Mouse (Mus musculus) embryonic facial prominence, embryonic 12.5 days (tissue): Measurements from ENCODE around the gene Slco4a1. TPM values are rescaled to one million over a fixed set of nuclear protein-coding genes. Genes with fewer than 3 reads are reported as not detected.

Experiments used
- ATAC-seq: fragments of 200-750 bp; cut with Nextera tagmentation; 2 replicates; pipeline ENCODE4 v1.8.0; 2017; ENCODE audit not compliant: insufficient number of reproducible peaks, insufficient read depth, low FRiP score, low TSS enrichment
- H3K27ac ChIP-seq: fragments of 300-500 bp; sonication (generic); 2 replicates; pipeline ENCODE4 v1.5.1; 2016; ENCODE audit warnings: mild to moderate bottlenecking
- H3K27me3 ChIP-seq: fragments of 300-500 bp; sonication (generic); 2 replicates; pipeline ENCODE4 v1.6.1; 2016; ENCODE audit warnings: mild to moderate bottlenecking, moderate library complexity
- H3K36me3 ChIP-seq: fragments of 300-500 bp; sonication (generic); 2 replicates; pipeline ENCODE4 v1.6.1; 2016; ENCODE audit warnings: mild to moderate bottlenecking
- H3K4me1 ChIP-seq: fragments of 300-500 bp; sonication (generic); 2 replicates; pipeline ENCODE4 v1.6.1; 2016
- H3K4me2 ChIP-seq: fragments of 300-500 bp; sonication (generic); replicated peaks from 2 replicates; pipeline ENCODE4 v1.6.1; 2016; ENCODE audit warnings: mild to moderate bottlenecking, moderate library complexity
- H3K4me3 ChIP-seq: fragments of 300-500 bp; sonication (generic); 2 replicates; pipeline ENCODE4 v1.5.1; 2016; ENCODE audit warnings: mild to moderate bottlenecking
- H3K9ac ChIP-seq: fragments of 300-500 bp; sonication (generic); 2 replicates; pipeline ENCODE4 v1.6.1; 2016; ENCODE audit warnings: mild to moderate bottlenecking, moderate library complexity
- H3K9me3 ChIP-seq: fragments of 300-500 bp; sonication (generic); 2 replicates; pipeline ENCODE4 v1.6.1; 2016; ENCODE audit warnings: mild to moderate bottlenecking, moderate library complexity
- WGBS: fragments of 180-500 bp; shearing (Covaris S2); methylation state at CpG from one replicate; pipeline ENCODE4 v1.1.7; 2016; 5-methylcytosine and 5-hydroxymethylcytosine counted together
- polyA plus RNA-seq: library from polyadenylated mRNA; unstranded; fragments of >200 nt; fragmentation: Nextera tagmentation; extraction: Ambion mirVana; gene quantifications from 2 replicates; pipeline ENCODE4 v1.2.1, GENCODE M21; 2016

Slco4a1 gene
- polyA plus RNA-seq, 1 experiment from 2014 or later: 2.0 TPM

GRCm38 (mm10) chr2:180450529-180450928 is 5.5 kb upstream of the Slco4a1 start:
- Histone ChIP-seq H3K4me1 (0 out of 2 replicates have a peak, but pooled peaks cover under 1% of the 10 kb centered on the region), H3K4me3 (no peak overlapping the region), H3K9me3 (no peaks in the 10 kb centered on the region), H3K27ac (no peak overlapping the region), H3K9ac (no peak overlapping the region), H3K27me3 (peaks cover 11% of the 10 kb centered on the region), H3K36me3 (no peaks in the 10 kb centered on the region), H3K4me2 (no peak overlapping the region)
- no peak for ATAC-seq
- 77% methylated on average over 5 of the region's 5 CpGs for WGBS

- 2% methylated on average over 28 of the region's 28 CpGs for WGBS
These were observed 660 bp downstream of the Slco4a1 start for GRCm38 (mm10) chr2:180456705-180457104.

GRCm38 (mm10) chr2:180457680-180458079 is 1.6 kb downstream of the Slco4a1 start:
- 27% methylated on average over 2 of the region's 2 CpGs for WGBS
- no peak overlapping the region for H3K27ac ChIP-seq
- H3K4me3 ChIP-seq: no peak overlapping the region
- H3K9me3 ChIP-seq: no peaks in the 10 kb centered on the region
- H3K9ac ChIP-seq: no peak overlapping the region
- peaks cover 14% of the 10 kb centered on the region; the same call in 1 of the 2 replicates for H3K4me1 ChIP-seq
- no peak for ATAC-seq
- peaks cover 51% of the 10 kb centered on the region for H3K27me3 ChIP-seq
- H3K36me3 ChIP-seq: no peaks in the 10 kb centered on the region
- no peak overlapping the region for H3K4me2 ChIP-seq

More at GRCm38 (mm10) chr2:180456705-180457104, 660 bp downstream of the Slco4a1 start:
- peak overlapping the region; percentile 91 for H3K4me2 ChIP-seq
- peaks cover 14% of the 10 kb centered on the region; the same call in 1 of the 2 replicates for H3K4me1 ChIP-seq
- no peaks in the 10 kb centered on the region for H3K36me3 ChIP-seq
- no peaks in the 10 kb centered on the region for H3K9me3 ChIP-seq
- peak overlapping the region; percentile 46 for H3K4me3 ChIP-seq
- H3K27ac ChIP-seq: no peak overlapping the region
- ATAC-seq: no peak
- H3K9ac ChIP-seq: peak overlapping the region; percentile 42
- peaks cover 51% of the 10 kb centered on the region for H3K27me3 ChIP-seq

DNA sequence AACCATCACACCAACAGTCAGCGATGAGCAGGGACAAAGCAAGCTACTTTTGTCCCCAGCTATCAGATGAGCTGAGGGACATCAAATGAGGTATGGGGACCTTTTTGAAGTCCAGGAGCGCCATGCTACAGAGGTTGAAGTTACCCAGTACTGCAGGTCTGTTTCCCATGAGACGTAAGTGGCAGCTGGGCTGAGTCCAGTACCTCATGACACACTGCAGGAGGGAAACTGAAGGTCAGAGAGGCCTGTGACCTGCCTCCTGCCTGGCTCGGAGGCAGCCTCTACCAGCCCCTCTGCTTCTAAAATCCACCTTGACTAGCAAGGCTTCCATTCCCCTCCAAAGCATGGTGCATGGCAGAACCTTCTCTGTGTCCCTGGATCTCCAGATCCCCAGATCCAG is 3.4 kb downstream of the Slco4a1 start:
- Histone ChIP-seq H3K9me3 (no peaks in the 10 kb centered on the region), H3K27ac (no peak overlapping the region), H3K36me3 (no peaks in the 10 kb centered on the region), H3K4me2 (no peak overlapping the region), H3K27me3 (peaks cover 50% of the 10 kb centered on the region), H3K4me3 (no peak overlapping the region), H3K4me1 (peaks cover 14% of the 10 kb centered on the region; the same call in 1 of the 2 replicates), H3K9ac (no peak overlapping the region)
- no peak for ATAC-seq
- 70% methylated on average over 4 of the region's 4 CpGs for WGBS

DNA sequence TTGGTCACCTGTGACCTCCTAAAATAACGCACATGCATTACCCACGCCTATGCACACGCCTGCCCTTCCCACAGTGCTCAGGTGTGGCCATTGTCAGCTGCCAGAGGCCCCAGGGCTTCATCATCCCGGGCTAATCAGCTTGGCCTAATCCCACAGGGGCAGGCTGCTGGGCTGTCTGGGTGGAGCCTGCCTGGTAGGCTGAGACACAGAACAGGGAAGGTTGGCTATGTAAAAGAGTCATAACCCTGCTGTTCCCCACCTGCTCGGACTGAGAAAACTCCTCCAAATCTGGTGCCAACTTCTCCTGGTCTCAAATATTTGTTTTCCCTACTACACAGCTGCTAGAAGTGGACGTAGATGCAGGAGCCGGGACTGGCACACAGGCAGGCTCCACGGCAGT is 4.8 kb downstream of the Slco4a1 start:
- 52% methylated on average over 8 of the region's 8 CpGs for WGBS
- Histone ChIP-seq H3K4me1 (peaks cover 11% of the 10 kb centered on the region; the same call in 1 of the 2 replicates), H3K4me2 (no peak overlapping the region), H3K36me3 (no peaks in the 10 kb centered on the region), H3K9ac (no peak overlapping the region), H3K27me3 (peaks cover 37% of the 10 kb centered on the region), H3K4me3 (no peak overlapping the region), H3K27ac (no peak overlapping the region), H3K9me3 (no peaks in the 10 kb centered on the region)
- ATAC-seq: no peak

GRCm38 (mm10) chr2:180462593-180462992 is 6.5 kb downstream of the Slco4a1 start:
- 78% methylated on average over 8 of the region's 8 CpGs for WGBS
- no peak overlapping the region for H3K4me2 ChIP-seq
- H3K9ac ChIP-seq: no peak overlapping the region
- H3K27ac ChIP-seq: no peak overlapping the region
- H3K36me3 ChIP-seq: no peaks in the 10 kb centered on the region
- no peak for ATAC-seq
- peaks cover 19% of the 10 kb centered on the region for H3K27me3 ChIP-seq
- no peak overlapping the region for H3K4me3 ChIP-seq
- H3K4me1 ChIP-seq: no peaks in the 10 kb centered on the region
- no peaks in the 10 kb centered on the region for H3K9me3 ChIP-seq

- H3K4me2 ChIP-seq: no peak overlapping the region
- no peak overlapping the region for H3K4me3 ChIP-seq
- no peaks in the 10 kb centered on the region; the same call in 1 of the 2 replicates for H3K27me3 ChIP-seq
- no peak overlapping the region for H3K9ac ChIP-seq
- H3K36me3 ChIP-seq: no peaks in the 10 kb centered on the region
- H3K27ac ChIP-seq: no peak overlapping the region
- no peaks in the 10 kb centered on the region for H3K4me1 ChIP-seq
- ATAC-seq: no peak
- no peaks in the 10 kb centered on the region for H3K9me3 ChIP-seq
- 81% methylated on average over 7 of the region's 7 CpGs for WGBS
These were observed 10.5 kb downstream of the Slco4a1 start for GRCm38 (mm10) chr2:180466505-180466904.

DNA sequence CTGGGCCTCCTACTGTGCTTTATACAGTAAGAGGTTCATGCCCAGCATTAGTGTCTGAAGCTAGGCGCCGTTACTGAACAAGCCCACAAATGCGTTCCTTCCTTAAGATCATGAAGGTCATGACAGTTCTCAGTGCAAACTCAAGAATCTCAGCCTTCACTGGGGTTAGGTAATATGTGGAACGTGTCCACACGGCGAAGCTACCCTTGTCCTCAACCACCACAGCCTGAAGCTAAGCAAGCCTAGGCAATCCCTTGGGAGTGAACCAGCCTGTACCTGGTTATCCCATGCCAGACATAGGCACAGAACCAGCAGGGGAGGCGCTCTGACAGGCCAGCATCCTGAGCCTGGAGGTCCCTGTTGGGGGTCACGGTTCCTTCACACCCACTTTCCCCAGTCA is 12.8 kb downstream of the Slco4a1 start:
- Histone ChIP-seq H3K4me2 (no peak overlapping the region), H3K36me3 (no peaks in the 10 kb centered on the region), H3K4me1 (peaks cover 3% of the 10 kb centered on the region; the same call in 1 of the 2 replicates), H3K9me3 (no peaks in the 10 kb centered on the region), H3K27me3 (no peaks in the 10 kb centered on the region), H3K27ac (no peak overlapping the region), H3K9ac (no peak overlapping the region), H3K4me3 (no peak overlapping the region)
- no peak for ATAC-seq
- WGBS: 89% methylated on average over 8 of the region's 8 CpGs

DNA sequence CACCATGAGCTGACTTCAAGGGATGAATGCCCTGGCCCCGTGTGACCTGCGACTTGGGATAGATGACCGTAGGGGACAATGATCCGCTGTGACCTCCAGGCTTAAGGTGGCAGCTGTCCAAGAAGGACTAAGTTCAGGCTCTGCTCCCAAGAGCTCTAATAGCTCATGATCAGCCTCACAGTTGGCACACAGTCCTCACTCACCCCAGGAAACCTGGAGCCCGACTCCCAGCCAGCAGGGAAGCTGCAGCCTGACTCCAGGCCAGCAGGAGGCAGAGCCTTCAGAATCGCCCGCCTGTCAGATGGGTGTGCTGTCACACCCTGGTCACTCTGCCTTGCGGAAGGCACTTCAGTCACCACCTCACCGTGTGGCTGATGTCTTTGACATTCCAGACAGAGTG is 13.7 kb downstream of the Slco4a1 start:
- no peak for ATAC-seq
- H3K36me3 ChIP-seq: no peaks in the 10 kb centered on the region
- H3K9ac ChIP-seq: no peak overlapping the region
- WGBS: 63% methylated on average over 9 of the region's 9 CpGs
- H3K27ac ChIP-seq: no peak overlapping the region
- H3K27me3 ChIP-seq: no peaks in the 10 kb centered on the region
- H3K4me1 ChIP-seq: peaks cover 3% of the 10 kb centered on the region; the same call in 1 of the 2 replicates
- no peak overlapping the region for H3K4me2 ChIP-seq
- no peak overlapping the region for H3K4me3 ChIP-seq
- H3K9me3 ChIP-seq: no peaks in the 10 kb centered on the region

DNA sequence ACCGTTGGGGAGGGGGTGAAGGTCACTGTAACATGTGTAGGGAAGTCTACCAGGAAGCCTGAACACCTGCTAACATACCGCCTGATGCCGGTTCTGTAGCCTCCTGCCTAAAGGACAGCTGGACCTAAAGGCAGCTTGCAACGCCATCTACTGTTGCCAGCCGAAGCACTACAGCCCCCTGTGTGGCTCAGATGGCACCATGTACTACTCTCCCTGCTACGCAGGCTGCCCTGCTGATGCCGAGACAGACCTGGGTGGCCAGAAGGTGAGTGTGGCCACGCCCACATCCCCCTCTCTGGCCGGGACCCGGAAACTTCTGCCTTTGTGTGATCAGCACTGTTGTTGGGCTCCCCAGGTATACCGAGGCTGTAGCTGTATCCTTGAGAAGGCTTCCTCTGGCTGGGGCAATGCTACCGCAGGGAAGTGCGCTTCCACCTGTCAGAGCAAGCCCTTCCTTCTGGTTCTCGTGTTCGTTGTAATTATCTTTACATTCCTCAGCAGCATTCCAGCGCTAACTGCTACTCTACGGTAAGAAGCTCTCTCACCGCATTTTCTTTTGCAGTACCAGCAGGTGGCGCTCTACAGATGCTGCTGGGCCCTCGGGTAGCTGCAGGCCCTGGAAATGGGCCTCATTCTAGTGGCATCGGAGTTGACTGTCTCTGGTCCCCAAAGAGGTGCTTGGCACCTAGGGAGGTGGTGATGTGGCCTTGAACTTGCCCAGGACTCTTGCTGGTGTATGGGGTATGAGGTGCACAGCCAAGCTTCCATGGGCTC is 16.4 kb downstream of the Slco4a1 start:
- peak overlapping the region; percentile 19; the same call in 1 of the 2 replicates for H3K4me2 ChIP-seq
- no peak overlapping the region for H3K4me3 ChIP-seq
- no peak overlapping the region for H3K9ac ChIP-seq
- H3K27me3 ChIP-seq: no peaks in the 10 kb centered on the region
- no peak for ATAC-seq
- peaks cover 3% of the 10 kb centered on the region; the same call in 1 of the 2 replicates for H3K4me1 ChIP-seq
- H3K36me3 ChIP-seq: no peaks in the 10 kb centered on the region
- H3K9me3 ChIP-seq: no peaks in the 10 kb centered on the region
- WGBS: 4% methylated on average over 21 of the region's 21 CpGs
- H3K27ac ChIP-seq: no peak overlapping the region

DNA sequence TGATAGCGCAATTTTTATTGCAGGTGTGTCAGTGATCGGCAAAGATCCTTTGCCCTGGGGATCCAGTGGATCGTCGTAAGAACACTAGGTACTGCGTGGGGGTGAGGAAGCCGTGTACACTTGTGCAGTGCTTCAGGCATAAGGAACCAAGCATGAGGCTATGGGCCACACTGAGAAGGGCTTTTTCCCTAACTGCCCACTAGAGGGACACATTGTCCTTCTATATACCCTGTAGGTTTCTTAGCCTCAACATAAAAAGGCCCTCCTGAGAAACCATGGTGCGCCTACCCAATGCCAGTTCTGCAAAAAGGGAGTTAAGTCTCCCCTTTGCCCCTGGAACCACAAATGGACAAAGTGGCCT is 17.0 kb downstream of the Slco4a1 start:
- Histone ChIP-seq H3K27me3 (0 out of 2 replicates have a peak, but pooled peaks cover 3% of the 10 kb centered on the region), H3K4me3 (no peak overlapping the region), H3K27ac (no peak overlapping the region), H3K36me3 (no peaks in the 10 kb centered on the region), H3K4me1 (peaks cover 3% of the 10 kb centered on the region; the same call in 1 of the 2 replicates), H3K9ac (no peak overlapping the region), H3K9me3 (no peaks in the 10 kb centered on the region), H3K4me2 (no peak overlapping the region)
- ATAC-seq: peak; percentile 36; the same call in 1 of the 2 replicates
- WGBS: 38% methylated on average over 7 of the region's 7 CpGs

DNA sequence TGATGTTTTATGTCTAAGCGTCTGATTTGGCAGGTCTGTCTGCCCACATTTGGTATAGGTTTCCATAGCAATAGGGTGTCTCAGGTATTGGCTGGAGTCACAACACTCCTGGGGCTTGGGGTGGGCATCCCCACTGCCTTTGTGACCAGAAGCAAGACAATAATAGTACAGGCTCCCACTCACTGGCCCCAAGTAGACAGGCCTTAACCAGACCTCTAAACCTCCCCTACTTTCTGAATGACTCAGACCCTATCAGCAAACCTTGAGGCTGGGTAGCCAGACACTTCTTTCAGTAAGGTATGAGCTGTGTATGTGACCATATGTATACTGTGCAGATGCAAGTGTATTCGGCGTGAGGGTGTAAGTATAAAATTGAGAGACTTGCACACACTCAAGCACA is 18.8 kb downstream of the Slco4a1 start:
- H3K4me1 ChIP-seq: peaks cover 3% of the 10 kb centered on the region; the same call in 1 of the 2 replicates
- no peak for ATAC-seq
- H3K9me3 ChIP-seq: no peaks in the 10 kb centered on the region
- 90% methylated on average over 3 of the region's 3 CpGs for WGBS
- no peak overlapping the region for H3K9ac ChIP-seq
- no peaks in the 10 kb centered on the region for H3K36me3 ChIP-seq
- H3K4me2 ChIP-seq: no peak overlapping the region
- 0 out of 2 replicates have a peak, but pooled peaks cover 3% of the 10 kb centered on the region for H3K27me3 ChIP-seq
- no peak overlapping the region for H3K27ac ChIP-seq
- no peak overlapping the region for H3K4me3 ChIP-seq
